Mouse (Mus musculus) thymus, adult 2 months (tissue): Measurements from ENCODE around the gene Lrrtm1. TPM values are rescaled to one million over a fixed set of nuclear protein-coding genes. Genes with fewer than 3 reads are reported as not detected.

Experiments used
- DNase-seq: peaks from one replicate; pipeline ENCODE4 v3.0.0; 2021
- H3K27ac ChIP-seq: fragments of 200-500 bp; 2 replicates; pipeline ENCODE4 v1.5.1; 2012; ENCODE audit warnings: low read length, control low read depth; ENCODE audit not compliant: control insufficient read depth, insufficient read depth
- H3K27me3 ChIP-seq: fragments of 200-500 bp; 2 replicates; pipeline ENCODE4 v1.6.1; 2012; ENCODE audit warnings: mild to moderate bottlenecking, low read length, moderate library complexity, mixed read lengths; ENCODE audit not compliant: control insufficient read depth, insufficient read depth
- H3K36me3 ChIP-seq: fragments of 200-500 bp; 2 replicates; pipeline ENCODE4 v1.6.1; 2012; ENCODE audit warnings: mild to moderate bottlenecking, low read length, moderate library complexity; ENCODE audit not compliant: control insufficient read depth, insufficient read depth
- H3K4me1 ChIP-seq: fragments of 200-500 bp; replicated peaks from 2 replicates; pipeline ENCODE4 v1.6.1; 2012; ENCODE audit warnings: low read length; ENCODE audit not compliant: control insufficient read depth, insufficient read depth
- H3K4me3 ChIP-seq: fragments of 200-500 bp; 2 replicates; pipeline ENCODE4 v1.5.1; 2012; ENCODE audit warnings: mild to moderate bottlenecking, low read length, control low read depth, moderate library complexity; ENCODE audit not compliant: control insufficient read depth, insufficient read depth
- CTCF ChIP-seq: fragments of 200-500 bp; IDR thresholded peaks from 2 replicates; pipeline ENCODE4 v1.5.1; 2012; ENCODE audit warnings: mild to moderate bottlenecking, control low read depth, low read length, moderate library complexity, borderline replicate concordance; ENCODE audit not compliant: control insufficient read depth, poor library complexity, insufficient read depth; ENCODE audit errors: extremely low read depth
- POLR2A ChIP-seq: fragments of 200-500 bp; IDR thresholded peaks from 2 replicates; pipeline ENCODE4 v1.6.1; 2012; ENCODE audit warnings: mild to moderate bottlenecking, low read length, control low read depth, moderate library complexity; ENCODE audit not compliant: control insufficient read depth, poor library complexity, insufficient read depth; ENCODE audit errors: extremely low read depth
- WGBS: fragments of 180-500 bp; shearing (Covaris S2); methylation state at CpG from one replicate; pipeline ENCODE4 v1.1.7; 2018; 5-methylcytosine and 5-hydroxymethylcytosine counted together
- polyA plus RNA-seq: library from polyadenylated mRNA; depleted of rRNA; stranded (reverse); fragments of >200 nt; gene quantifications from 2 replicates; pipeline ENCODE4 v1.2.3, GENCODE M21; 2012

The Lrrtm1 gene
- polyA plus RNA-seq, 1 experiment: 0.30 TPM

GRCm38 (mm10) chr6:77291415-77291814, 48.9 kb downstream of the Lrrtm1 start:
- TF ChIP-seq CTCF (no peak), POLR2A (no peak)
- H3K4me1 ChIP-seq: no peaks in the 10 kb centered on the region
- WGBS: 76% methylated on average over 6 of the region's 6 CpGs
- H3K4me3 ChIP-seq: no peak overlapping the region
- no peaks in the 10 kb centered on the region for H3K27me3 ChIP-seq
- H3K27ac ChIP-seq: no peak overlapping the region
- DNase-seq: no peak
- H3K36me3 ChIP-seq: no peaks in the 10 kb centered on the region

GRCm38 (mm10) chr6:77301305-77301704, 58.8 kb downstream of the Lrrtm1 start:
- TF ChIP-seq POLR2A (no peak), CTCF (no peak)
- Histone ChIP-seq H3K4me3 (no peak overlapping the region), H3K27ac (no peak overlapping the region), H3K36me3 (no peaks in the 10 kb centered on the region), H3K4me1 (no peaks in the 10 kb centered on the region), H3K27me3 (no peaks in the 10 kb centered on the region)
- 90% methylated on average over 1 of the region's 1 CpGs for WGBS
- no peak for DNase-seq

GRCm38 (mm10) chr6:77306796-77307195, 64.3 kb downstream of the Lrrtm1 start:
- H3K4me3 ChIP-seq: no peak overlapping the region
- DNase-seq: no peak
- TF ChIP-seq POLR2A: no peak
- no peak for TF ChIP-seq CTCF
- no peaks in the 10 kb centered on the region for H3K27me3 ChIP-seq
- no peak overlapping the region for H3K27ac ChIP-seq
- 95% methylated on average over 3 of the region's 3 CpGs for WGBS
- H3K36me3 ChIP-seq: no peaks in the 10 kb centered on the region
- no peaks in the 10 kb centered on the region for H3K4me1 ChIP-seq
